Mouse (Mus musculus): Measurements from ENCODE around the gene Dok1. TPM values are rescaled to one million over a fixed set of nuclear protein-coding genes. Genes with fewer than 3 reads are reported as not detected.
A peak's percentile ranks its signal among the peaks of the same experiment; 100 is the strongest.

The Dok1 gene
- polyA plus RNA-seq, 1 experiment from 2014 or later = 9.5 TPM

GRCm38 (mm10) chr6:83069488-83070246 is 36.4 kb upstream of the Dok1 start:
- peak; percentile 5; the same call in 1 of the 2 replicates for ATAC-seq
- Histone ChIP-seq H3K9me3 (ENCODE audit: control insufficient read depth, low read length) (no peaks in the 10 kb centered on the region), H3K27me3 (replicated peaks; ENCODE audit: control insufficient read depth, insufficient read depth, low read length) (peaks cover 89% of the 10 kb centered on the region), H3K9ac (ENCODE audit: low read depth, low read length) (peak overlapping the region; percentile 52), H3K4me2 (ENCODE audit: low read depth, low read length) (peak overlapping the region; percentile 47), H3K4me3 (ENCODE audit: low read length) (peak overlapping the region; percentile 41), H3K27ac (ENCODE audit: low read length) (no peak overlapping the region), H3K4me1 (ENCODE audit: control insufficient read depth, insufficient read depth, low read length) (peaks cover 14% of the 10 kb centered on the region), H3K36me3 (ENCODE audit: control insufficient read depth, insufficient read depth, low read length) (no peaks in the 10 kb centered on the region)
- 1% methylated on average over 66 of the region's 69 CpGs for WGBS

DNA sequence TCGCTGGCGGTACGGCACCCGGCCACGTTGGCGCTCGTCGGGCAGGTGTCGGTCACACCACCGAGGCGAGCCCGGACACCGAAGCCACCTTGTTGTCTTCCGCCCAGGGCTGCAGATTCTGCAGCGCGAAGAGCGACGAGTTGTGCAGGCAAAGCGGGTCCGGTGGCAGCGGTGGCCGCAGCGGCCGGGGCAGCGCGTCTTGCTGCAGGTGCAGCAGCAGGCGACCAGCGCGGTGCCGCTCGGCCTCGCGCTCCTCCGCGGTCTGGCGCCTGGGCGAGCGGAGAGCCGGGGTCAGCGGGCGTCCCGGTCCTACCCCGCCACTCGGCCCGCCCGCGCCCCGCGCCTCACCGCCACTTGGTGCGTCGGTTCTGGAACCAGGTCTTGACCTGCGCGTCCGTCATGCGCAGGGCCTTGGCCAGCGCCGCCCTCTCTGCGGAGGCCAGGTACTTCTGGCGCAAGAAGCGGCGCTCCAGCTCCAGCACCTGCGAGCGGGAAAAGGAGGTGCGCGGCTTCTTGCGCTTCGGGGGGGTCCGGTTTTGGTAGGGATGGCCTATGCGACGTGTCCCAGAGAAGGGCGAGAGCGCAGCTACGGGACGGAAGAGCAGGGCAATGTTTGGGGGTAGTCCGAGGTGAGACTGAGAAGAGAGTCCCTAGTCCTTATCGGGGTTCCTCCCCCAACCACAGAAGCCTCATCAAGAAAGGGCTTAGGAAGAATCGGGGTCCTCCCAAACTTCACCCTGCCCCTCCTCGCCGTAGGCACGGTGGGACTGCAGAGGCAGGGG is 35.6 kb upstream of the Dok1 start:
- no peak overlapping the region for H3K27ac ChIP-seq (ENCODE audit: low read length)
- peak overlapping the region; percentile 47 for H3K4me2 ChIP-seq (ENCODE audit: low read depth, low read length)
- peaks cover 14% of the 10 kb centered on the region for H3K4me1 ChIP-seq (ENCODE audit: control insufficient read depth, insufficient read depth, low read length)
- H3K4me3 ChIP-seq (ENCODE audit: low read length) = peak overlapping the region; percentile 41
- H3K27me3 ChIP-seq (replicated peaks; ENCODE audit: control insufficient read depth, insufficient read depth, low read length) = peaks cover 91% of the 10 kb centered on the region
- H3K36me3 ChIP-seq (ENCODE audit: control insufficient read depth, insufficient read depth, low read length) = no peaks in the 10 kb centered on the region
- no peaks in the 10 kb centered on the region for H3K9me3 ChIP-seq (ENCODE audit: control insufficient read depth, low read length)
- H3K9ac ChIP-seq (ENCODE audit: low read depth, low read length) = peak overlapping the region; percentile 32; the same call in 1 of the 2 replicates
- no peak; the same call in 1 of the 2 replicates for ATAC-seq
- WGBS = under 1% methylated on average over 81 of the region's 81 CpGs

DNA sequence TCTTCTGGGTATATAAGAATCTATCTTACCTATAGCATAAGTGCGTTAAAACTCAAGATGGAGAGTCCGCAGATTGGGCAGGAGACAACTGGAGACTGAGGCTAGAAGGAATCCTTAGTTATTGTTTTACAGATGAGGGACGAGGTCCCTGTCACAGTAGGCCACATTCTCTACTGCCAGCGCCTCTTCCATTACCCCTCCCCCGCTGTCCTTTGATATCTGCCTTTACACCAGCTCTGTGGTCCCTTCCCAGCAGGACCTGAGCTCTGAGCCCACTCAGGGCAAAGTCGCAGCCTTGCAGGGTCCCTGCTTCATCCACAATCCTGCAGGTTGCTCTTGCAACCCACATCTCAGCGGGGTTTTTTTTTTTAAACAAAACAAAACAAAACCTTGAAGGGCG is 35.0 kb upstream of the Dok1 start:
- no peak for ATAC-seq
- peak overlapping the region; percentile 47; the same call in 1 of the 2 replicates for H3K4me2 ChIP-seq (ENCODE audit: low read depth, low read length)
- 0 out of 2 replicates have a peak overlapping the region, but pooled peaks have one; percentile 32 for H3K9ac ChIP-seq (ENCODE audit: low read depth, low read length)
- no peaks in the 10 kb centered on the region for H3K9me3 ChIP-seq (ENCODE audit: control insufficient read depth, low read length)
- peaks cover 14% of the 10 kb centered on the region for H3K4me1 ChIP-seq (ENCODE audit: control insufficient read depth, insufficient read depth, low read length)
- WGBS = 10% methylated on average over 8 of the region's 8 CpGs
- H3K27ac ChIP-seq (ENCODE audit: low read length) = no peak overlapping the region
- no peaks in the 10 kb centered on the region for H3K36me3 ChIP-seq (ENCODE audit: control insufficient read depth, insufficient read depth, low read length)
- H3K27me3 ChIP-seq (replicated peaks; ENCODE audit: control insufficient read depth, insufficient read depth, low read length) = peaks cover 90% of the 10 kb centered on the region
- peak overlapping the region; percentile 41 for H3K4me3 ChIP-seq (ENCODE audit: low read length)

GRCm38 (mm10) chr6:83066441-83066840 is 33.2 kb upstream of the Dok1 start:
- Histone ChIP-seq H3K27ac (ENCODE audit: low read length) (no peak overlapping the region), H3K36me3 (ENCODE audit: control insufficient read depth, insufficient read depth, low read length) (no peaks in the 10 kb centered on the region), H3K4me3 (ENCODE audit: low read length) (no peak overlapping the region), H3K27me3 (replicated peaks; ENCODE audit: control insufficient read depth, insufficient read depth, low read length) (peaks cover 86% of the 10 kb centered on the region), H3K9me3 (ENCODE audit: control insufficient read depth, low read length) (no peaks in the 10 kb centered on the region), H3K4me2 (ENCODE audit: low read depth, low read length) (no peak overlapping the region), H3K4me1 (ENCODE audit: control insufficient read depth, insufficient read depth, low read length) (peaks cover 12% of the 10 kb centered on the region), H3K9ac (ENCODE audit: low read depth, low read length) (no peak overlapping the region)
- 38% methylated on average over 6 of the region's 6 CpGs for WGBS
- ATAC-seq = no peak

- H3K4me2 ChIP-seq (ENCODE audit: low read depth, low read length) = no peak overlapping the region
- H3K4me1 ChIP-seq (ENCODE audit: control insufficient read depth, insufficient read depth, low read length) = peaks cover 8% of the 10 kb centered on the region
- no peaks in the 10 kb centered on the region for H3K9me3 ChIP-seq (ENCODE audit: control insufficient read depth, low read length)
- no peak overlapping the region for H3K4me3 ChIP-seq (ENCODE audit: low read length)
- H3K36me3 ChIP-seq (ENCODE audit: control insufficient read depth, insufficient read depth, low read length) = no peaks in the 10 kb centered on the region
- H3K27me3 ChIP-seq (replicated peaks; ENCODE audit: control insufficient read depth, insufficient read depth, low read length) = peaks cover 85% of the 10 kb centered on the region
- H3K27ac ChIP-seq (ENCODE audit: low read length) = no peak overlapping the region
- 39% methylated on average over 8 of the region's 8 CpGs for WGBS
- H3K9ac ChIP-seq (ENCODE audit: low read depth, low read length) = no peak overlapping the region
- ATAC-seq = no peak
These were observed 32.7 kb upstream of the Dok1 start for GRCm38 (mm10) chr6:83065995-83066394.

DNA sequence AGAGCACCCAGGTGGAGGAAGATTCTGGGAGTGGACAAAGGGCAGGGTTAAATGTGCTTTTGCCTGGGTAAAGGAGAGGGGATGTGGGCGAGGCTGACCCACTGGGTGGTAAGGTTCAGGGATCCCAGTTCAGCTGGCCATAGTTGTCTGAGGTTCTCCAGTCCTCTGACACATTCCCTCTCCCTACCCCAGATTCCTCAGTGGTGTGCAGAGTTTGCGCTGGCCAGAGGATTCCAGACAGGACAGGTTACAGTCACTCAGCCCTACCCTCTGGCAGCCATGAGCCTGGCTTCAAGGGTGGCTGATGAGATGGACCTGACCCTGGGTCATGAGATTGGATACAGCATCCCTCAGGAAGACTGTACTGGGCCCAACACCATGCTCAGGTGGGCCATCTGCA is 25.5 kb upstream of the Dok1 start:
- 70% methylated on average over 2 of the region's 2 CpGs for WGBS
- Histone ChIP-seq H3K9me3 (ENCODE audit: control insufficient read depth, low read length) (no peaks in the 10 kb centered on the region), H3K27me3 (replicated peaks; ENCODE audit: control insufficient read depth, insufficient read depth, low read length) (peaks cover 20% of the 10 kb centered on the region), H3K4me1 (ENCODE audit: control insufficient read depth, insufficient read depth, low read length) (peaks cover 28% of the 10 kb centered on the region), H3K9ac (ENCODE audit: low read depth, low read length) (peak overlapping the region; percentile 72), H3K4me2 (ENCODE audit: low read depth, low read length) (peak overlapping the region; percentile 64), H3K4me3 (ENCODE audit: low read length) (peak overlapping the region; percentile 52), H3K27ac (ENCODE audit: low read length) (peak overlapping the region; percentile 83), H3K36me3 (ENCODE audit: control insufficient read depth, insufficient read depth, low read length) (peaks cover 15% of the 10 kb centered on the region; the same call in 1 of the 2 replicates)
- ATAC-seq = no peak

- Histone ChIP-seq H3K4me3 (ENCODE audit: low read length) (peak within 1 kb of the TSS; percentile 52), H3K4me1 (ENCODE audit: control insufficient read depth, insufficient read depth, low read length) (peaks cover 36% of the 10 kb centered on the region), H3K9ac (ENCODE audit: low read depth, low read length) (peak within 1 kb of the TSS; percentile 72), H3K27ac (ENCODE audit: low read length) (peak within 1 kb of the TSS; percentile 83), H3K4me2 (ENCODE audit: low read depth, low read length) (peak within 1 kb of the TSS; percentile 64), H3K9me3 (ENCODE audit: control insufficient read depth, low read length) (no peaks in the 10 kb centered on the region), H3K27me3 (replicated peaks; ENCODE audit: control insufficient read depth, insufficient read depth, low read length) (peaks cover 14% of the 10 kb centered on the region), H3K36me3 (ENCODE audit: control insufficient read depth, insufficient read depth, low read length) (peaks cover 15% of the 10 kb centered on the region; the same call in 1 of the 2 replicates)
- peak; percentile 70 for ATAC-seq
- 35% methylated on average over 3 of the region's 3 CpGs for WGBS
These were observed 24.5 kb upstream of the Dok1 start, which contains the start of gene Dqx1 for GRCm38 (mm10) chr6:83057790-83058189. Gene Dqx1, plus strand, starts transcription at chr6:83057844.

DNA sequence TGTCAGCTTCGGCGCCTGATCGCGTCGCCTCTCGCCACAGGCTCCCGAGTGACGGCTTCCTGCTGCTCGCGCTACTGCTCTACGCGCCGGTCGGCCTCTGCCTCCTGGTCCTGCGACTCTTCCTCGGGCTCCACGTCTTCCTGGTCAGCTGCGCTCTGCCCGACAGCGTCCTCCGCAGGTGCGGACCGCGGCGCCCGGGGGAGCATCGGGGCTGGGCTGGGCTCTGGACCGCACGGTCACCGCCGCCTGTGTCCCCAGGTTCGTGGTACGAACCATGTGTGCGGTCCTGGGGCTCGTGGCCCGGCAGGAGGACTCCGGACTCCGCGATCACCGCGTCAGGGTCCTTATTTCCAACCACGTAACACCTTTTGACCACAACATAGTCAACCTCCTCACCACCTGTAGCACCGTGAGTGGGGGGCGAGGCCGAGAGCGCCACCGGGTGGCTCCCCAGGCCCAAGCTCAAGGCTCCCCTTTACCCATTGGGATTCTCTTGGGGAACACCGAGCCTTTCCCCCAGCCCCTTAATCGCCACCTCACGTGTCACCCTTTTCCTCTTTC is 21.7 kb upstream of the Dok1 start, which contains the start of gene Htra2:
TSS of gene Htra2 (minus strand) at position 403 of the 561 bp plus-strand sequence.
- no peaks in the 10 kb centered on the region; the same call in 1 of the 2 replicates for H3K27me3 ChIP-seq (replicated peaks; ENCODE audit: control insufficient read depth, insufficient read depth, low read length)
- peak; percentile 22 for ATAC-seq
- H3K4me2 ChIP-seq (ENCODE audit: low read depth, low read length) = peak within 1 kb of the TSS; percentile 95
- peak within 1 kb of the TSS; percentile 85 for H3K27ac ChIP-seq (ENCODE audit: low read length)
- H3K4me1 ChIP-seq (ENCODE audit: control insufficient read depth, insufficient read depth, low read length) = peaks cover 40% of the 10 kb centered on the region
- H3K36me3 ChIP-seq (ENCODE audit: control insufficient read depth, insufficient read depth, low read length) = peaks cover 18% of the 10 kb centered on the region; the same call in 1 of the 2 replicates
- WGBS = under 1% methylated on average over 50 of the region's 50 CpGs
- H3K9ac ChIP-seq (ENCODE audit: low read depth, low read length) = peak within 1 kb of the TSS; percentile 94
- peak within 1 kb of the TSS; percentile 99 for H3K4me3 ChIP-seq (ENCODE audit: low read length)
- no peaks in the 10 kb centered on the region for H3K9me3 ChIP-seq (ENCODE audit: control insufficient read depth, low read length)
